Mouse (Mus musculus) Muller cell, postnatal 12 days (primary cell): ENCODE measurements at regions not wholly inside any gene's neighbourhood (a gene's known extent, or its start where the extent isn't known, plus 50 kb on each side); places are given as distances from the start of the nearest gene placed in this dataset.

Experiments used
- DNase-seq: peaks from one replicate; pipeline ENCODE4 v3.0.0-alpha.2; 2015; ENCODE audit errors: inconsistent ontology term

- no peak for DNase-seq
These were observed 767.2 kb upstream of the Car8 start for GRCm38 (mm10) chr4:9005938-9006626.

GRCm38 (mm10) chr4:9003891-9004290 is 765.0 kb upstream of the Car8 start:
- no peak for DNase-seq

GRCm38 (mm10) chr4:9002380-9002779 is 763.5 kb upstream of the Car8 start:
- no peak for DNase-seq

GRCm38 (mm10) chr4:8998606-8999005 is 759.8 kb upstream of the Car8 start:
- peak; percentile 76 for DNase-seq

GRCm38 (mm10) chr4:8992171-8992570 is 753.3 kb upstream of the Car8 start:
- DNase-seq, result no peak

- DNase-seq, result peak; percentile 65
These were observed 751.7 kb upstream of the Car8 start for GRCm38 (mm10) chr4:8990551-8990950.

GRCm38 (mm10) chr4:8989614-8990013 is 750.8 kb upstream of the Car8 start:
- no peak for DNase-seq

GRCm38 (mm10) chr4:8989110-8989509 is 750.3 kb upstream of the Car8 start:
- no peak for DNase-seq

- DNase-seq, result no peak
These were observed 749.5 kb upstream of the Car8 start for GRCm38 (mm10) chr4:8988345-8988733.

- DNase-seq, result peak; percentile 80
These were observed 748.9 kb upstream of the Car8 start for GRCm38 (mm10) chr4:8987544-8988344.

GRCm38 (mm10) chr4:8986394-8987091 is 747.7 kb upstream of the Car8 start:
- peak; percentile 72 for DNase-seq

GRCm38 (mm10) chr4:8984059-8984606 is 745.3 kb upstream of the Car8 start:
- no peak for DNase-seq

GRCm38 (mm10) chr4:8978949-8979348 is 740.1 kb upstream of the Car8 start:
- no peak for DNase-seq

GRCm38 (mm10) chr4:8969951-8970455 is 731.2 kb upstream of the Car8 start:
- DNase-seq, result no peak

GRCm38 (mm10) chr4:8968741-8969140 is 729.9 kb upstream of the Car8 start:
- peak; percentile 41 for DNase-seq

- DNase-seq, result no peak
These were observed 729.1 kb upstream of the Car8 start for GRCm38 (mm10) chr4:8967986-8968385.

GRCm38 (mm10) chr4:8965563-8965962 is 726.7 kb upstream of the Car8 start:
- no peak for DNase-seq

GRCm38 (mm10) chr4:8962959-8963572 is 724.2 kb upstream of the Car8 start:
- DNase-seq, result peak; percentile 19

GRCm38 (mm10) chr4:8961851-8962250 is 723.0 kb upstream of the Car8 start:
- DNase-seq, result no peak

- no peak for DNase-seq
These were observed 718.9 kb upstream of the Car8 start for GRCm38 (mm10) chr4:8957771-8958170.

- no peak for DNase-seq
These were observed 718.1 kb upstream of the Car8 start for GRCm38 (mm10) chr4:8957023-8957343.
